ENCODE assay signal across 11 mouse cellular contexts in genomic region chr11:97572895-97573480, GRCm38 (mm10). TPM values are rescaled to one million over a fixed set of nuclear protein-coding genes. Genes with fewer than 3 reads are reported as not detected.
DNase-seq lines count a peak whose midpoint lies in the region; ATAC-seq lines count a peak whose summit lies in the region.
"Had no signal": no experiment of that assay in that cellular context is flagged by ENCODE, and none has a peak within 500 bp of the region (broad histone marks: within the 10 kb centered on the region; RNA-seq: fewer than 3 reads in every experiment).

No protein-coding gene starts in this region.

- H3K27me3 ChIP-seq in embryonic facial prominence, embryonic 14.5 days (replicated peaks; ENCODE audit: control insufficient read depth, insufficient read depth, low read length) = peaks cover 37% of the 10 kb centered on the region
- H3K27me3 ChIP-seq in hindbrain, embryonic 16.5 days (replicated peaks; ENCODE audit: control insufficient read depth, insufficient read depth, low read length) = no peaks in the 10 kb centered on the region

- no peaks in the 10 kb centered on the region for H3K36me3 ChIP-seq in embryonic facial prominence, embryonic 14.5 days (ENCODE audit: control insufficient read depth, insufficient read depth, low read length)
- H3K36me3 ChIP-seq in hindbrain, embryonic 16.5 days (ENCODE audit: control insufficient read depth, insufficient read depth, low read length) = no peaks in the 10 kb centered on the region
- H3K36me3 ChIP-seq: G1E; liver, embryonic 12.5 days had no signal

- H3K4me3 ChIP-seq in embryonic facial prominence, embryonic 14.5 days (ENCODE audit: low read depth, low read length) = peak overlapping the region; percentile 2; the same call in 1 of the 2 replicates
- peak overlapping the region; percentile 85 for H3K4me3 ChIP-seq in hindbrain, embryonic 16.5 days (ENCODE audit: low read length)
- H3K4me3 ChIP-seq: liver, embryonic 12.5 days had no signal

- H3K27ac ChIP-seq in embryonic facial prominence, embryonic 14.5 days (replicated peaks; ENCODE audit: low read depth, low read length) = no peak overlapping the region
- H3K27ac ChIP-seq in hindbrain, embryonic 16.5 days (ENCODE audit: low read depth, low read length) = peak overlapping the region; percentile 62
- H3K27ac ChIP-seq: liver, embryonic 12.5 days; macrophage had no signal

- H3K4me1 ChIP-seq in embryonic facial prominence, embryonic 14.5 days (ENCODE audit: control insufficient read depth, insufficient read depth, low read length) = peaks cover 22% of the 10 kb centered on the region
- H3K4me1 ChIP-seq in hindbrain, embryonic 16.5 days (ENCODE audit: control insufficient read depth, insufficient read depth, low read depth, low read length) = peaks cover 65% of the 10 kb centered on the region

- WGBS in embryonic facial prominence, embryonic 14.5 days = 15% methylated on average over 7 of the region's 7 CpGs
- 20% methylated on average over 7 of the region's 7 CpGs for WGBS in hindbrain, embryonic 16.5 days

- H3K4me2 ChIP-seq in embryonic facial prominence, embryonic 14.5 days (ENCODE audit: low read depth, low read length) = peak overlapping the region; percentile 98
- peak overlapping the region; percentile 91 for H3K4me2 ChIP-seq in hindbrain, embryonic 16.5 days (ENCODE audit: low read length)
- H3K4me2 ChIP-seq: liver, embryonic 12.5 days had no signal

- H3K9ac ChIP-seq in embryonic facial prominence, embryonic 14.5 days (ENCODE audit: low read depth, low read length) = no peak overlapping the region; the same call in 1 of the 2 replicates
- peak overlapping the region; percentile 97 for H3K9ac ChIP-seq in hindbrain, embryonic 16.5 days (ENCODE audit: low read depth, low read length)
- H3K9ac ChIP-seq: liver, embryonic 12.5 days had no signal

- peak; percentile 44 for DNase-seq in right cerebral cortex, adult 18-20 months
- no peak for DNase-seq in right cerebral cortex, postnatal 14 days
- no peak for DNase-seq in embryonic facial prominence, embryonic 14.5 days (ENCODE audit: low spot score)
- no peak for DNase-seq in thymus, adult 18-20 months
- DNase-seq in heart, adult 11 months = no peak
- DNase-seq: thymus, postnatal 25 days had no signal

- H3K9me3 ChIP-seq in embryonic facial prominence, embryonic 14.5 days (ENCODE audit: control insufficient read depth, low read length) = no peaks in the 10 kb centered on the region
- no peaks in the 10 kb centered on the region for H3K9me3 ChIP-seq in hindbrain, embryonic 16.5 days (ENCODE audit: control insufficient read depth, low read length)
- H3K9me3 ChIP-seq: G1E; liver, embryonic 12.5 days had no signal

- ATAC-seq in embryonic facial prominence, embryonic 14.5 days (ENCODE audit: low read depth) = no peak
- no peak for ATAC-seq in hindbrain, embryonic 16.5 days
- ATAC-seq in inflammation-experienced regulatory T-cells, adult 6 months = no peak
- ATAC-seq: liver, embryonic 12.5 days had no signal

RNA-seq across cellular contexts. Expression of gene Srcin1, which starts 3.0 kb away (rescaled TPM):
- 0.76 and 1.6 TPM in 2 replicates for polyA plus RNA-seq in embryonic facial prominence, embryonic 14.5 days (2014; fragmentation: Nextera tagmentation; extraction: Ambion mirVana)
- polyA plus RNA-seq in hindbrain, embryonic 16.5 days (2015; fragmentation: Nextera tagmentation; extraction: Ambion mirVana) = 8.0 and 8.9 TPM in 2 replicates
- not detected for polyA plus RNA-seq in inflammation-experienced regulatory T-cells, adult 6 months (2017; shearing (Covaris generic))

RNA-seq across cellular contexts. Expression of gene Epop, which starts 56.5 kb away (rescaled TPM):
- 2.4 and 3.4 TPM in 2 replicates for polyA plus RNA-seq in embryonic facial prominence, embryonic 14.5 days (2014; fragmentation: Nextera tagmentation; extraction: Ambion mirVana)
- polyA plus RNA-seq in hindbrain, embryonic 16.5 days (2015; fragmentation: Nextera tagmentation; extraction: Ambion mirVana) = 1.2 and 1.4 TPM in 2 replicates
- polyA plus RNA-seq in inflammation-experienced regulatory T-cells, adult 6 months (2017; shearing (Covaris generic)) = under 1 TPM; 0.24 to 0.48 (median 0.45) TPM
